Mouse (Mus musculus): ENCODE data around the gene Supt16. TPM values are rescaled to one million over a fixed set of nuclear protein-coding genes. Genes with fewer than 3 reads are reported as not detected.
A peak's percentile ranks its signal among the peaks of the same experiment; 100 is the strongest.

Gene Supt16
- total RNA-seq, 2 experiments from 2014 or later: 33.8 to 37.2 TPM

DNA sequence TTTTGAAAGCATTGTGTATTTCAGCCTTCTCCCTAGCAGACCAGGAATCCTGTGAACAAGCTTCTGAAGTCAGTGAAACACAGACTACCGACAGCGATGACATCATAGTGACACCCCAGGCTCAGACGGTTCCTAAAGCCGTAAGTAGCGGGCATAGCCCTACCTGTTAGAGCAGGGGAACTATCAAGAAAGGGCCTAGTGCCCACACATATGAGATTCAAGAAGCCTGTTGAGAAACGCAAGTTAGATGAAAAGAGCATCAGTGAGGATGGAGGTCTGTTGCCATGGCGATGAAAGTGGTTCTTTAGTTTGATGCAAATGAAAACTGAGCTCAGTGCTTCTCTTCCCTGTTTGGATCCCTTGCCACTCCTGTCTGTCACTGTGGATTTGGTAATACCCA lies 45.0 kb downstream of the Supt16 start:
- DNase-seq: no peak
- intact Hi-C loops (cut with DNase I): no loop called here

DNA sequence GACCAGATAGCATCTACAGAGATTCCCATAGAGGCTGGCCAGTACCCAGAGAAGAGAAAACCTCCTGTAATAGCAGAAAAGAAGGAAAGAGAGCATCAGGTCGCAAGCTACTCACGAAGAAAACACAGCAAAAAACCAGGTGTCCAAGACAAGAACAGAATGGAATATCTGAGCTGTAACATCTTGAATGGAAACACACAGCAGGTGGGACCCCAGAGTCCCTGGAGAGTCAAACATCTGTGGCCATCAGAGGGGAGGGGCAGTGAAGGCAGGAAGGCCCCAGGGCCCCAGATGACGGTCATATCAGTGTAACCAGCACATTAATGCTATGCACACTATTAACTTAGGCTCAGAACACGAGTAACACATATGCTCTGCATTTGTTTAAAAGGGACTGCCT lies 47.3 kb downstream of the Supt16 start:
- no peak for DNase-seq
- intact Hi-C loops (cut with DNase I): no loop called here

DNA sequence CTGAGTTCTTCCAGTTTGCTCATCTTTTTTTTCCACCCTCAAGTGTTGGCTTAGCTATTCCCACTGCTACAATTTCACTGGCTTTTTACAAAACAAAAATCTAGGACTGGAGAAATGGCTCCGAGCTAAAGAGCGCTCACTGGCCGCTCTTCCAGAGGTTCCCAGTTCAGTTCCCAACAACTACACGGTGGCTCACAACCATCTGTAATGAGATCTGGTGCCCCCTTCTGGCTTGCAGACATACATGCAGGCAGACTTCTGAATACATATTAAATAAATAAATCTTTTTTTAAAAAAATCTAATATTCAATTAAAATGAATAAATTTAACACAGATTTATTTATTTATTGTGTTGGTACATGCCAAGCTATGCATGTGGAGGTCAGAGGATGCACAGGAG lies 50.7 kb downstream of the Supt16 start:
- intact Hi-C loops (cut with DNase I): no loop called here
- DNase-seq: peak in 1 of 2 experiments; percentile 25

DNA sequence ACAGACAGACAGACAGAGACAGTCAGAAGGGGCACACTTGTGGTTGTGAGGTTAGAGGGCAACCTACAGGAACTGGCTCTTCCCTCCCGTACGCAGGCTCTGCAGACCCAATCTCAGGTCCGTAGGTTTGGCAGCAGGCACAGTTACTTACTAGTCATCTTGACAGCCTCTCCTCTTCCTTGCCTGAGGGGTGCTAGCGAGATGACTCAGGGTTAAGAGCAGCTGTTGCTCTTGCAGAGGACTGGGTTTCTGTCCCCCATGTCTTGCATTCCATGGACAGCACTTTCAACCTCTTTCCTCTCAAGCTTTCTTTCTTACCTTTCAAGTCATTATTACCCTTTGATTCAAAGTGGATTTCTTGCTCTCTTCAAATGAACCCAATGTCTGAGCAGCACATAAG lies 53.1 kb downstream of the Supt16 start:
- DNase-seq: no peak
- intact Hi-C loops (cut with DNase I): no loop called here

DNA sequence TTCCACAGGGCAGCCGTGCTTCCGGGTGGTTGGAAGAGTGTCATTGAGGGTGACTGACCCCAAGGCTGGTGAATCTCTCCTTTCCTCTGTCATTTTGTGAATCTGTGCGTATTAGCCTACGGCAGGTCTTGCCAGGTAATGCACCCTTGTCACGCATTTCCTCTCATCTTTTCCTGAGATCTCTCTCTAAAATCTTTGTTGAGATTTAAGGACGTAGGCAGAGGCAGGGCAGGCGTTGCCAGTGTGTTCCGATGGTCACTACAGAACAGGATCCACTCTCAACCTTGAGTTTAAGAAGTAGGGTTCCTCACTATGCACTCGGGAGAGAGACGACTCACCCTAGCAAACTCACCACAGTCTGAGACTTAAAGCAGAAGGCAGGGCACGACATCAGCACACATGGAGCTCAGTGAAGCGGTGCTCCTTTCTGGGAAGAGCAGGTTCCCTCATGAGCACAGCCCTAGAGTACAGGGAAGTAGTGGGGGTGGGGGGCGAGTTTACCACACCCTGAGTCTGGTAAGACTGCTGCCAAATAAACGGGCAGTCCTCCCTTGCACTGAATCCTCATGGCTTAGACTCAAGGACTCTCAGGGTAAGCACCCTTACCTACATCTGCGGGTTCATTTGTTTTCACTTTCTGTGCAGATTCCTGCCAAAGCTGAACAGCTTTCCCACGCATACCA lies 55.6 kb downstream of the Supt16 start:
- intact Hi-C loops (cut with DNase I): no loop called here
- DNase-seq: no peak

DNA sequence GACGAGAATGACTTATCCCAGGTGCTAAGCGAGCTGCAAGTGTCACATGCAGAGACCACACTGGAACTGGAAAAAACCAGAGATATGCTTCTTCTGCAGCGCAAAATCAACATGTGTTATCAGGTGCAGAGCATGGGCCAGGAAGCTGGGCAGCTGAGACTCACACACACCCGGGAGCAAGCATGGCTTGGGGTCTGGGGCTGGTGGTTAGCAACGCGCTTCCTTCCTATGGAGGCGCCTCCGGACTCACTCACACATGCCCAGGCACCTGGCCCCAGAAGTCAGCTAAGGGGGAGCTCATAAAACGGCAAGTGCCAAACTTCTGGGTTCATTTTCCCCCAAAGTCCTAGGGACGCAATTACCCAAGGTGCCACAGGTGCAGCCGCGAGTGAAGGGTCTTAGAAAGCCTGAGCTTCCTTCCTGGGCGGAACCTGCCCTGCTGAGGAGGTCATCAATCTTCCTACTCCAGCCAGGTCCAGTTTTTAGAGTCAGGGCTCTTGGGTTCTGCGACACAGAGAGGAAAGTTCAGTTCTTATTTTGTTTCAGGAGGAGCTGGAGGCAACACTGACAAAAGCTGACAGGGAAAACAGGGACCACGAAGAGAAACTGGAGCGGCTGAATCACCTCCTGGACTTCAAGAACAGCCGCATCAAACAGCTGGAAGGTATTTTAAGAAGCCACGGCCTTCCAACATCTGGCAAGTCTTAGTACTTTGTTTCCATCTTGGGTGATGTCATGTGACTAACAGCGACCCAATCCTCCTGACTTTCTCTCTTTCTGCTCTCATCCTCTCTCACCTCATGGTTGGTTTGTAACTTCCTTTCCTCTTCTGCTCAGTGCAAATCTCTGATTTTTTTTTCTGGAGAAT lies 56.4 kb downstream of the Supt16 start:
- peak; percentile 7 to 8 for DNase-seq
- intact Hi-C loops (cut with DNase I): no loop called here

DNA sequence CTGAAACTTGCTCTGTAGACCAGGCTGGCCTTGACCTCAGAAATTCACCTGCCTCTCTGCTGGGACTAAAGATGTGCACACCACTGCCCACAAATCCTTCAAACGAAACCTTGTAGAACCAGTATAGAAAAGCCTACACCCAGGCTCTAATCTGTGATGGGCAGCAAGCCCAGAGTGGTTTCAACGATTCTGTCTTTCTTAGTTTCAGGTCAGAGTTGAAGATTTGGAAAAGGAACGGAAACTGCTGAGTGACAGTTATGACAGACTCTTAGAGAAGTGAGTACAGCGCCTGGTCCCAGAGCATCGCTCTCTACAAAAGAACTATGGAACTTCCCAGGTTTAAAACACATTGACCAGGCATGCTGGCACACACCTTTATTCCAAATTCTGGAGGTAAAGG lies 63.6 kb downstream of the Supt16 start:
- no peak for DNase-seq
- intact Hi-C loops (cut with DNase I): no loop called here

DNA sequence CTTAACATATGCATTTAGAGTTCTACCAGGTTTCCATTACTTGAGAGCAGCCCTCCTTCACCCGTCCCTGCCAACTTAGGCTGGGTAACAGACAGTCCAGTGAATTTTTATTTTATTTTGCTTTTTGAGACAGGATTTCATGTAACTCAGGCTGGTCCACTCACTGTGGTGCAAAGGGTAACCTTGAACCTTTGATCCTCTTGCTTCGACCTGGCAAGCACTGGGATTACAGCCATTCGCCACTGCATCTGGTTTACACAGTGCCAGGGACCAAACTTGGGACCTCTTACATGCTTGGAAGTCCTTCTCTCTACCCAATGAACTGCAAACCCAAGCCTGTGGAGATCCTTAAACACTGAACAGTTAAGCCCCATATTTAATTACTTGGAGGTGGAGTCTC lies 72.6 kb downstream of the Supt16 start:
- intact Hi-C loops (cut with DNase I): loop anchor here (2.0 to 5.0 kb wide), 2 partner anchors 73 to 214 kb away; partner anchors contain the start of gene Supt16
- no peak for DNase-seq

DNA sequence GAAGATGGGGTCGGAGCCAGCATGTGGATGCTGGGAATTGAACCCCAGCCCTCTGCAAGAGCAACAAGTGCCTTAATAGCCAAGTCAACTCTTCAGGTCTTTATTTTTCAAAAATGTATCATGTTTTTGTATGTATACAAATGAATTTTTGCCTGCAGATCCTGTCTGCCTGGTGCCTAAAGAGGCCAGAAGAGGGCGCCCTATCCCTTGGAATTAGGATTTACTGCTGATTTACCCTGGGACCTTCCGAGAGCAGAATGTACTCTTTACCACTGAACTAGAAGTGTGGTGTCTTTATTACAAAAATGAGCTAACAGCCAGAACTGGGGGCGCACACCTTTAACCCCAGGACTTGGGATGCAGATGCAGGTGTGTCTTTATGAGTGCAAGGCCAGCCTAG lies 73.3 kb downstream of the Supt16 start:
- DNase-seq: peak; percentile 70 to 82
- intact Hi-C loops (cut with DNase I): loop anchor here (2.0 to 5.0 kb wide), 2 partner anchors 73 to 215 kb away; partner anchors contain the start of gene Supt16

DNA sequence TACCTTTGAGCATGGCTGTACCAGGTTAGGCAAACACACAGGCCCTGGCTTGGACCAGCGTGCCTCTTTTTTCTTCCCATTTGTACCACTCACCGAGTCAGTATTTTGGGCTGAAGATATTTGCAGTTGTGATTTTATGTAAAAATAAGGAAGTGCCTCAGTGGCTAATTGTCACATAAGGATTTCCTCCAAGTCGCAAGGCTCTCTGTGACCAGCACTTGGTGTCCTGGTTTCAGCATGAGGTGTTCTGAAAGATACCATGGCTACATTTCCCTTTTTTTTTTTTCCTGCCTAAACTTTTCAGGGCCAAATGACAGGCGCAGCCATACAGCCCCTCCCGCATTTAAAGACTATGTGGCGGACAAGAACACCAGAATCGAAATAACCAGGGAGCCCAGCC lies 77.0 kb downstream of the Supt16 start:
- intact Hi-C loops (cut with DNase I): loop anchor here (5.0 kb wide), 1 partner anchor 77 kb away; the partner anchor contains the start of gene Supt16
- DNase-seq: no peak

DNA sequence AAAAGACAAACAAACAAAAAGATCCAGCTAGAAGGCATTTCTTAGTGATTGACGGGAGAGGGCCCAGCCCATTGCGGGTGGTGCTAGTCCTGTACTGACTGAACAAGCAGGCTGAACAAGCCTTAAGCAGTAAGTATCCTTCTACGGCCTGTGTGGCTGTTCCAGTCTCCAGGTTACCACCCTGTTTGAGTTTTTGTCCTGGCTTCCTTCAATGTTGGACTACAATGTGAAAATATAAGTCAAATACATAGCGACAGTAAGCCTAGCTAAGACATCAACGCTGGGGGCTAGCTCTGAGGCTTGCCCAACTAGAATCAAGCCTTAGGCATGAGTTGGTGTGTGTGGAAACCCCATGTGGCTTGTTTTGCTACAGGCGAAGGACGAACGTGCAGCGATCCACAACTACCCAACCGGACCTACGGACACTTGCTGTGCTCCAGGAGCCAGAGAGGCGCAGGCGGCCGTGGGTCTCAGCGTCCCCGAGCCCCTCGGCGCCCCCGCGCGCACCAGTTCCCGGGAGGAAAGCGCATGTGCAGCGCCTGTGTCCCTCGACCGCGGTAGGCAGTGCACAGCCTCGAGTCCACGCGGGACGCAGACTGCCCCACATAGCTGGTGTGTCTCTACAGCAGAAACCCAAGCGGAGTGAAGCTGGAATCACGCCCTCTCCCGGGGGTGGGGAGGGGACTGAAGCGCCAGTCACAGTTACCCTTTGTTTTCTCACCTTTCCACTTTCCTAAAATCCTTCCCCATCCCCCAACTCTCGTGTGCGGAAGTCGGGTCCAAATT lies 78.2 kb downstream of the Supt16 start:
- DNase-seq: peak; percentile 40 to 61
- intact Hi-C loops (cut with DNase I): no loop called here

DNA sequence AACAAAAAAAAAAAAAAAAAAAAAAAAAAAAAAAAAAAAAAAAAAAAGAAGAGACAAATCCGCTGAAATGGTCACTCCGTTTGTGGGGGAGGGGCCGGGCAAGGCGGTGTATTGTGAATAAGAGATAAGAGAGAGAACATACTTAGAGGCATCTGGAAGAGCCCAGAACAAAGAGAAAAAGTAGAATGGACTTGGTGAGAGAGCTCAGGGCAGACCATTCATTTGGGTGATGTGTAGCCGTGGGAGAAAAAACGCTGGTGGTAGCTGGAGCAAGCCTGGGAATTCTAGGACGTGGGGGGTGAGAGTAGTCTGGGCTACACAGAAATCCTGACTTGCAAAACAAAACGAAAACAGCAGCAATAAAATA lies 78.8 kb downstream of the Supt16 start:
- intact Hi-C loops (cut with DNase I): no loop called here
- no peak for DNase-seq

DNA sequence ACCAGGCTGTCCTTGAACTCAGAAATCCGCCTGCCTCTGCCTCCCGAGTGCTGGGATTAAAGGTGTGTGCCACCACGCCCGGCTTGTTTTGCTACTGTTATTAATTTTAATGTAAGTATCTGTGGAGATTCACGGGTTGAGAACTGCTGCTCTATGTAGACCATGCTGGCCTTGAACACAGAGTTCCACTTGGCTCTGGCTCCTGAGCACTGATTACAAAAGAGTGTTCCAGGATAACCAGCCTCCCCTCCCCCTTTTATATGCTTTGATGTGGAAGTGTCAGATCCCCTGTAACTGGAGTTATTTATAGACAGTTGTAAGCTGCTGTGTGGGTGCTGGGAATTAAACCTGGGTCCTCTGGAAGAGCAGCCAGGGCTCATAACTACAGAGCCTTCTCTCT lies 80.0 kb downstream of the Supt16 start:
- DNase-seq: no peak
- intact Hi-C loops (cut with DNase I): no loop called here

DNA sequence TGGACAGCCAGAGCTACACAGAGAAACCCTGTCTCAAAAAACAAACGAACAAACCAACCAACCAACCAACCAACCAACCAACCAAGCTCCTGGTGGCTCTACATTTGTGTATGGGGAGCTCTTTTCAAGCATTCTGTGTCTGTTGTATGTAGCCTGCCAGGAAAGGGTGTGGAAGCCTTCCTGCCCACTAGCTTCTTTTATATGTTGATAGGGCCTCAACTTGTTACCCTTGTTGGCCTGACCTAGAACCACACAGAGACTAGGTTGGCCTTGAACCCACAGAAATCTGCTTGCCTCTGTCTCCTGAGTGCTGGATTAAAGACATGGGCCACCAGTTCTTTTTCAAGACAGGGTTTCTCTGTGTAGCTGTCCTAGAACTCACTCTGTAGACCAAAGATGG lies 83.1 kb downstream of the Supt16 start:
- intact Hi-C loops (cut with DNase I): no loop called here
- no peak for DNase-seq

Other genes with a start within 250 kb of the Supt16 start
- gene Arhgef40, start 212.7 kb downstream of the Supt16 start, total RNA-seq (2021): 10 to 100 TPM; 52.7 to 57.9 TPM
- gene Tmem253, start 181.8 kb downstream of the Supt16 start, total RNA-seq (2021): 1 to 10 TPM in 1 of 2 experiments, under 1 TPM in 1; 0.82 to 1.7 TPM
- 10 to 100 TPM; 33.8 to 38.0 TPM for gene Zfp219, start 176.7 kb downstream of the Supt16 start, total RNA-seq (2021)
- gene Olfr221, start 155.0 kb downstream of the Supt16 start, total RNA-seq (2021): not detected
- gene Hnrnpc, start 93.4 kb downstream of the Supt16 start, total RNA-seq (2021): 100 to 1,000 TPM; 145 to 165 TPM
- gene Rpgrip1, start 86.7 kb downstream of the Supt16 start, total RNA-seq (2021): under 1 TPM; 0.45 to 0.97 TPM
- gene Chd8, start 60.4 kb upstream of the Supt16 start, total RNA-seq (2021): 10 to 100 TPM; 60.3 to 67.6 TPM
- gene Tox4, start 81.7 kb upstream of the Supt16 start, total RNA-seq (2021): 10 to 100 TPM; 35.5 to 36.8 TPM
- gene Rab2b, start 82.1 kb upstream of the Supt16 start, total RNA-seq (2021): 10 to 100 TPM in 1 of 2 experiments, 1 to 10 TPM in 1; 7.6 to 10.6 TPM
- gene Mettl3, start 107.7 kb upstream of the Supt16 start, total RNA-seq (2021): 10 to 100 TPM; 15.7 to 18.8 TPM
- gene Sall2, start 131.3 kb upstream of the Supt16 start, total RNA-seq (2021): 1 to 10 TPM; 4.6 to 5.7 TPM
- gene Olfr1513, start 159.0 kb upstream of the Supt16 start, total RNA-seq (2021): not detected
- not detected for gene Olfr1512, start 181.8 kb upstream of the Supt16 start, total RNA-seq (2021)
- gene Olfr1511, start 200.0 kb upstream of the Supt16 start, total RNA-seq (2021): not detected
- not detected for gene Olfr1510, start 217.0 kb upstream of the Supt16 start, total RNA-seq (2021)
- not detected for gene Olfr1509, start 245.6 kb upstream of the Supt16 start, total RNA-seq (2021)